Mouse (Mus musculus): ENCODE measurements around the gene Trhr2.

Gene Trhr2

GRCm38 (mm10) chr8:122355642-122356606, 4.6 kb downstream of the Trhr2 start:
- no peak for DNase-seq (ENCODE audit: low spot score in 2 of 2)

- no peak for DNase-seq (ENCODE audit: low spot score in 2 of 2)
Observed at GRCm38 (mm10) chr8:122354157-122354556, 6.4 kb downstream of the Trhr2 start.

- no peak for DNase-seq (ENCODE audit: low spot score in 2 of 2)
Observed at GRCm38 (mm10) chr8:122350309-122351089, 10.0 kb downstream of the Trhr2 start.

GRCm38 (mm10) chr8:122349357-122350297, 10.9 kb downstream of the Trhr2 start:
- no peak for DNase-seq (ENCODE audit: low spot score in 2 of 2)

- no peak for DNase-seq (ENCODE audit: low spot score in 2 of 2)
Observed at GRCm38 (mm10) chr8:122347811-122348552, 12.6 kb downstream of the Trhr2 start.

- DNase-seq (ENCODE audit: low spot score in 2 of 2), result peak in 1 of 2 experiments; percentile 48
Observed at GRCm38 (mm10) chr8:122345181-122346095, 15.1 kb downstream of the Trhr2 start.

GRCm38 (mm10) chr8:122344219-122344618, 16.3 kb downstream of the Trhr2 start:
- DNase-seq (ENCODE audit: low spot score in 2 of 2), result no peak

GRCm38 (mm10) chr8:122343758-122344157, 16.8 kb downstream of the Trhr2 start:
- DNase-seq (ENCODE audit: low spot score in 2 of 2), result peak in 1 of 2 experiments; percentile 42

GRCm38 (mm10) chr8:122343341-122343740, 17.2 kb downstream of the Trhr2 start:
- no peak for DNase-seq (ENCODE audit: low spot score in 2 of 2)

- no peak for DNase-seq (ENCODE audit: low spot score in 2 of 2)
Observed at GRCm38 (mm10) chr8:122342806-122343209, 17.7 kb downstream of the Trhr2 start.

- DNase-seq (ENCODE audit: low spot score in 2 of 2), result no peak
Observed at GRCm38 (mm10) chr8:122342362-122342761, 18.2 kb downstream of the Trhr2 start.

- no peak for DNase-seq (ENCODE audit: low spot score in 2 of 2)
Observed at GRCm38 (mm10) chr8:122341790-122342189, 18.8 kb downstream of the Trhr2 start.

- no peak for DNase-seq (ENCODE audit: low spot score in 2 of 2)
Observed at GRCm38 (mm10) chr8:122340761-122341160, 19.8 kb downstream of the Trhr2 start.

GRCm38 (mm10) chr8:122338852-122339251, 21.7 kb downstream of the Trhr2 start:
- DNase-seq (ENCODE audit: low spot score in 2 of 2), result no peak

- no peak for DNase-seq (ENCODE audit: low spot score in 2 of 2)
Observed at GRCm38 (mm10) chr8:122336251-122336910, 24.2 kb downstream of the Trhr2 start.

GRCm38 (mm10) chr8:122335638-122336250, 24.8 kb downstream of the Trhr2 start:
- DNase-seq (ENCODE audit: low spot score in 2 of 2), result no peak

- DNase-seq (ENCODE audit: low spot score in 2 of 2), result no peak
Observed at GRCm38 (mm10) chr8:122334791-122335490, 25.6 kb downstream of the Trhr2 start.

GRCm38 (mm10) chr8:122333531-122333930, 27.0 kb downstream of the Trhr2 start:
- DNase-seq (ENCODE audit: low spot score in 2 of 2), result no peak
